Mouse (Mus musculus): ENCODE measurements around the gene Med13l.

DNA sequence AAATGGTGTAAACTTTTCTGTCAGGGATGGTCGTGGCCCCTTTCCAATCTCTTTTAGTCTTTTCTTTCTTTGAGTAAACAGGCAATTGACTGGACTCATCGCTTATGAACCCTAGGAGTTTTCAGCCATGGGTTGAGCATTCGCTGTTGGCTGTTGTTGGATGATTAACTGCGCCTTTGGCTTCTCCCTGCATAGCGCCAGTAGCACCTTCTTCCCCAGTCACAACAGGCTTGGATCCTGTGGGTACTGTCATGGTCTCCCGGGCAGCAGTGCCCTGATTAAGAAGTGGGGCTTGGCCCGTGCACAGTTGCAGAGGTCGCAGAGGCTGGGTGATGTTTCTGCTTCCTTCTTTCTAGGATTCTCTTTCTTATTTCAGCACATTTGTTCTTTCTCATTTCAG is 124.7 kb downstream of the Med13l start:
- TF ChIP-seq CTCF (IDR thresholded peaks at IDR 0.05; ENCODE audit: low read depth, low read length) (no peak), POLR2A (IDR thresholded peaks at IDR 0.05; ENCODE audit: extremely low read depth, insufficient read depth, low read length) (no peak)

Measured in liver, adult 2 months (tissue).